Mouse (Mus musculus) heart, postnatal 25 days (tissue): ENCODE measurements around the gene Atf6. TPM values are rescaled to one million over a fixed set of nuclear protein-coding genes. Genes with fewer than 3 reads are reported as not detected.

ENCODE experiments used
- DNase-seq: peaks from one replicate; pipeline ENCODE4 v3.0.0; 2022; ENCODE audit warnings: low spot score
- intact Hi-C: fragments of 180-260 bp; cut with DNase I; formaldehyde crosslinking; loops from one replicate; pipeline ENCODE4 v1.15.1; 2025
- total RNA-seq, 2 experiments: library from RNA; stranded (reverse); gene quantifications; 2 replicates each; pipeline ENCODE4 v1.2.3; 2021

Atf6 gene
- total RNA-seq, 2 experiments from 2014 or later: 56.5 to 58.9 TPM

GRCm38 (mm10) chr1:170791001-170791400, 76.6 kb downstream of the Atf6 start:
- intact Hi-C loops: no loop called here

GRCm38 (mm10) chr1:170787643-170788042, 79.9 kb downstream of the Atf6 start:
- intact Hi-C loops: no loop called here
- no peak for DNase-seq

More at GRCm38 (mm10) chr1:170791001-170791400, 76.6 kb downstream of the Atf6 start:
- DNase-seq: no peak

- intact Hi-C loops: no loop called here
- DNase-seq: no peak
Observed at GRCm38 (mm10) chr1:170786570-170787341, 80.8 kb downstream of the Atf6 start.

- intact Hi-C loops: no loop called here
- no peak for DNase-seq
Observed at GRCm38 (mm10) chr1:170777688-170778087, 89.9 kb downstream of the Atf6 start.

- intact Hi-C loops: loop anchor here (5.0 kb wide), 1 partner anchor 142 kb away; no protein-coding TSS in a partner anchor
- DNase-seq: no peak
Observed at GRCm38 (mm10) chr1:170774431-170774830, 93.1 kb downstream of the Atf6 start.

GRCm38 (mm10) chr1:170773506-170773905, 94.1 kb downstream of the Atf6 start:
- intact Hi-C loops: loop anchor here (5.0 kb wide), 1 partner anchor 141 kb away; no protein-coding TSS in a partner anchor

GRCm38 (mm10) chr1:170771437-170772003, 96.1 kb downstream of the Atf6 start:
- no peak for DNase-seq
- intact Hi-C loops: loop anchor here (5.0 kb wide), 1 partner anchor 139 kb away; no protein-coding TSS in a partner anchor

More at GRCm38 (mm10) chr1:170773506-170773905, 94.1 kb downstream of the Atf6 start:
- DNase-seq: no peak

GRCm38 (mm10) chr1:170770691-170771090, 96.9 kb downstream of the Atf6 start:
- no peak for DNase-seq
- intact Hi-C loops: loop anchor here (5.0 kb wide), 1 partner anchor 138 kb away; no protein-coding TSS in a partner anchor

GRCm38 (mm10) chr1:170766997-170767396, 100.6 kb downstream of the Atf6 start:
- intact Hi-C loops: no loop called here

GRCm38 (mm10) chr1:170764798-170765197, 102.8 kb downstream of the Atf6 start:
- intact Hi-C loops: no loop called here
- DNase-seq: no peak

More at GRCm38 (mm10) chr1:170766997-170767396, 100.6 kb downstream of the Atf6 start:
- no peak for DNase-seq

- intact Hi-C loops: no loop called here
Observed at GRCm38 (mm10) chr1:170761634-170762033, 105.9 kb downstream of the Atf6 start.

GRCm38 (mm10) chr1:170753597-170753996, 114.0 kb downstream of the Atf6 start:
- intact Hi-C loops: no loop called here
- DNase-seq: no peak

More at GRCm38 (mm10) chr1:170761634-170762033, 105.9 kb downstream of the Atf6 start:
- DNase-seq: no peak

- no peak for DNase-seq
- intact Hi-C loops: no loop called here
Observed at GRCm38 (mm10) chr1:170751797-170752196, 115.8 kb downstream of the Atf6 start.

GRCm38 (mm10) chr1:170746523-170746922, 121.0 kb downstream of the Atf6 start:
- intact Hi-C loops: no loop called here
- DNase-seq: no peak

- intact Hi-C loops: no loop called here
- no peak for DNase-seq
Observed at GRCm38 (mm10) chr1:170741497-170742246, 125.9 kb downstream of the Atf6 start.

- intact Hi-C loops: no loop called here
- DNase-seq: no peak
Observed at GRCm38 (mm10) chr1:170734866-170735265, 132.7 kb downstream of the Atf6 start.

GRCm38 (mm10) chr1:170732596-170732890, 135.0 kb downstream of the Atf6 start:
- no peak for DNase-seq
- intact Hi-C loops: no loop called here

GRCm38 (mm10) chr1:170731865-170732595, 135.5 kb downstream of the Atf6 start:
- no peak for DNase-seq
- intact Hi-C loops: no loop called here

GRCm38 (mm10) chr1:170729267-170729962, 138.2 kb downstream of the Atf6 start:
- intact Hi-C loops: no loop called here
- no peak for DNase-seq
